In genomic region chr5:122613908-122614732, GRCm38 (mm10) we compare ENCODE assay signal across 8 mouse cellular contexts. TPM values are rescaled to one million over a fixed set of nuclear protein-coding genes. Genes with fewer than 3 reads are reported as not detected.
A peak's percentile ranks its signal among the peaks of the same experiment; 100 is the strongest.
DNase-seq lines count a peak whose midpoint lies in the region; ATAC-seq and TF ChIP-seq lines count a peak whose summit lies in the region.

Gene Ift81 (minus strand): TSS chr5:122614518.

- H3K27ac ChIP-seq in forebrain, postnatal 0 days (ENCODE audit: low read depth, low read length) = peak within 1 kb of the TSS; percentile 92
- H3K27ac ChIP-seq in lung, embryonic 16.5 days (ENCODE audit: low read length) = peak within 1 kb of the TSS; percentile 82

- H3K4me3 ChIP-seq in G1E (ENCODE audit: low read depth, low read length) = peak within 1 kb of the TSS; percentile 83
- H3K4me3 ChIP-seq in forebrain, postnatal 0 days (ENCODE audit: low read depth, low read length) = peak within 1 kb of the TSS; percentile 78
- peak within 1 kb of the TSS; percentile 90 for H3K4me3 ChIP-seq in lung, embryonic 16.5 days (ENCODE audit: low read length)

- ATAC-seq in G1E (ENCODE audit: extremely low read depth, insufficient number of reproducible peaks, low FRiP score, poor library complexity, severe bottlenecking) = peak; percentile 75
- peak; percentile 97 for ATAC-seq in forebrain, postnatal 0 days
- peak; percentile 91 to 95 for ATAC-seq in hematopoietic stem cell, adult 5-6 weeks (replicated peaks in 1 of 2; ENCODE audit: insufficient read depth in 1 of 2, low FRiP score in 2 of 2, low TSS enrichment in 1 of 2, low read depth in 1 of 2, poor library complexity in 2 of 2, severe bottlenecking in 2 of 2)
- ATAC-seq in lung, embryonic 16.5 days (ENCODE audit: low read depth) = peak; percentile 96

- peak within 1 kb of the TSS; percentile 65 for H3K4me2 ChIP-seq in forebrain, postnatal 0 days (ENCODE audit: low read depth)
- peak within 1 kb of the TSS; percentile 64 for H3K4me2 ChIP-seq in lung, embryonic 16.5 days (ENCODE audit: low read depth, low read length)

- H3K9ac ChIP-seq in forebrain, postnatal 0 days = peak within 1 kb of the TSS; percentile 82
- H3K9ac ChIP-seq in lung, embryonic 16.5 days (ENCODE audit: low read length) = peak within 1 kb of the TSS; percentile 86

- 1% methylated on average over 67 of the region's 67 CpGs for WGBS in forebrain, postnatal 0 days
- WGBS in lung, embryonic 16.5 days = 2% methylated on average over 67 of the region's 67 CpGs

- peaks cover 23% of the 10 kb centered on the region for H3K27me3 ChIP-seq in G1E (ENCODE audit: insufficient read depth, low read length)
- H3K27me3 ChIP-seq in forebrain, postnatal 0 days (ENCODE audit: insufficient read depth, low read length) = no peaks in the 10 kb centered on the region
- H3K27me3 ChIP-seq in lung, embryonic 16.5 days (ENCODE audit: control insufficient read depth, insufficient read depth, low read depth, low read length) = no peaks in the 10 kb centered on the region

- H3K4me1 ChIP-seq in G1E (ENCODE audit: insufficient read depth, low read depth, low read length) = peaks cover 26% of the 10 kb centered on the region
- H3K4me1 ChIP-seq in forebrain, postnatal 0 days (ENCODE audit: insufficient read depth) = 0 out of 2 replicates have a peak, but pooled peaks cover 5% of the 10 kb centered on the region
- peaks cover 11% of the 10 kb centered on the region for H3K4me1 ChIP-seq in lung, embryonic 16.5 days (replicated peaks; ENCODE audit: control insufficient read depth, insufficient read depth, low read length)

- peaks cover 9% of the 10 kb centered on the region for H3K36me3 ChIP-seq in G1E (replicated peaks)
- no peaks in the 10 kb centered on the region for H3K36me3 ChIP-seq in forebrain, postnatal 0 days (ENCODE audit: insufficient read depth)
- peaks cover 5% of the 10 kb centered on the region; the same call in 1 of the 2 replicates for H3K36me3 ChIP-seq in lung, embryonic 16.5 days (ENCODE audit: control insufficient read depth, insufficient read depth, low read length)

- H3K9me3 ChIP-seq in G1E (replicated peaks) = no peaks in the 10 kb centered on the region
- H3K9me3 ChIP-seq in forebrain, postnatal 0 days (ENCODE audit: low read length) = no peaks in the 10 kb centered on the region
- no peaks in the 10 kb centered on the region for H3K9me3 ChIP-seq in lung, embryonic 16.5 days (ENCODE audit: control insufficient read depth, low read length)

- no peak for TF ChIP-seq CTCF in G1E (IDR thresholded peaks at IDR 0.05; ENCODE audit: low read depth, low read length)
- TF ChIP-seq CTCF in forebrain, postnatal 0 days (IDR thresholded peaks at IDR 0.05; ENCODE audit: low read depth) = no peak

- DNase-seq in G1E (ENCODE audit: low spot score) = peak; percentile 91
- peak; percentile 97 for DNase-seq in cerebellum, adult 18-20 months
- peak; percentile 98 for DNase-seq in forebrain, postnatal 0 days
- peak; percentile 82 for DNase-seq in layer of hippocampus, adult 9-10 months (ENCODE audit: low spot score)
- DNase-seq in ovary, postnatal 10 days (ENCODE audit: low spot score) = peak; percentile 95
- DNase-seq in thymus, postnatal 10 days (ENCODE audit: low spot score in 2 of 2) = peak; percentile 95 to 98

RNA-seq across cellular contexts. Expression of gene Ift81, which starts in this region (rescaled TPM):
- total RNA-seq in G1E (2014; fragmentation: Nextera tagmentation) (22.9 and 25.3 TPM in 2 replicates), G1E (2017) (15.9 and 18.0 TPM in 2 replicates)
- polyA plus RNA-seq in G1E (2012) = 1.5 and 1.8 TPM in 2 replicates
- total RNA-seq in forebrain, postnatal 0 days (2014; rRNA removed) = 46.0 and 48.1 TPM in 2 replicates
- 62.9 and 67.0 TPM in 2 replicates for polyA plus RNA-seq in forebrain, postnatal 0 days (2015; fragmentation: Nextera tagmentation; extraction: Ambion mirVana)
- total RNA-seq in hematopoietic stem cell, adult 5-6 weeks (2017) = 18.9 and 36.1 TPM in 2 replicates
- 41.3 and 46.0 TPM in 2 replicates for polyA plus RNA-seq in lung, embryonic 16.5 days (2015; fragmentation: Nextera tagmentation; extraction: Ambion mirVana)

Comparison
In these comparisons a context has a peak if more than half of its experiments do, and no peak if none do; other contexts are left out.
1. Peak in every context shown above with its lines: DNase-seq, ATAC-seq, H3K4me3 ChIP-seq and H3K27ac ChIP-seq.
2. RNA of gene Ift81 (polyA plus RNA-seq): 62.9 to 67.0 TPM in forebrain, postnatal 0 days and 41.3 to 46.0 TPM in lung, embryonic 16.5 days; 1.5 to 1.8 TPM in G1E; every median in the first group is over 10 times any median in the second.